Mouse (Mus musculus) mouse embryonic stem cell (cell line): ENCODE measurements around the gene Tab1.

Source experiments
- in situ Hi-C, 2 experiments: fragments of 300-500 bp; cut with MboI; formaldehyde crosslinking; loops; 1 replicate in 1 of 2; 3 replicates in 1 of 2; pipeline ENCODE4 v1.14.3; 2019 to 2020; ENCODE audit warnings: low sequenced_read_pairs in 2 of 2, low pct_unique_long_range_greater_than_20kb in 1 of 2, mixed read lengths in 1 of 2; ENCODE audit not compliant: unreplicated experiment in 1 of 2

The Tab1 gene

GRCm38 (mm10) chr15:80132993-80133586 lies at the start of gene Tab1:
Tab1 (plus strand) TSS chr15:80133127.
- in situ Hi-C loops = no loop called here

GRCm38 (mm10) chr15:80083276-80083731 lies 49.6 kb upstream of the Tab1 start:
- in situ Hi-C loops = no loop called here

GRCm38 (mm10) chr15:80083740-80084139 lies 49.2 kb upstream of the Tab1 start:
- in situ Hi-C loops = no loop called here

- in situ Hi-C loops = no loop called here
Measured at GRCm38 (mm10) chr15:80087406-80088012, 45.4 kb upstream of the Tab1 start.

GRCm38 (mm10) chr15:80088637-80089036 lies 44.3 kb upstream of the Tab1 start:
- in situ Hi-C loops = no loop called here

GRCm38 (mm10) chr15:80090155-80090554 lies 42.8 kb upstream of the Tab1 start:
- in situ Hi-C loops = no loop called here

GRCm38 (mm10) chr15:80090741-80091120 lies 42.2 kb upstream of the Tab1 start:
- in situ Hi-C loops = no loop called here

GRCm38 (mm10) chr15:80091121-80091955 lies 41.6 kb upstream of the Tab1 start, which contains the start of the genes Syngr1 and Rpl3:
Syngr1 (plus strand) TSS chr15:80091334.
Rpl3 (minus strand) TSS chr15:80091868.
- in situ Hi-C loops = no loop called here

GRCm38 (mm10) chr15:80092041-80092441 lies 40.9 kb upstream of the Tab1 start:
- in situ Hi-C loops = no loop called here

GRCm38 (mm10) chr15:80092599-80092998 lies 40.3 kb upstream of the Tab1 start:
- in situ Hi-C loops = no loop called here

- in situ Hi-C loops = no loop called here
Measured at GRCm38 (mm10) chr15:80094201-80094600, 38.7 kb upstream of the Tab1 start.

GRCm38 (mm10) chr15:80095596-80095995 lies 37.3 kb upstream of the Tab1 start:
- in situ Hi-C loops = no loop called here

- in situ Hi-C loops = no loop called here
Measured at GRCm38 (mm10) chr15:80096406-80096805, 36.5 kb upstream of the Tab1 start.

GRCm38 (mm10) chr15:80096946-80097881 lies 35.7 kb upstream of the Tab1 start:
- in situ Hi-C loops = no loop called here

- in situ Hi-C loops = no loop called here
Measured at GRCm38 (mm10) chr15:80097999-80098461, 34.9 kb upstream of the Tab1 start.

GRCm38 (mm10) chr15:80098809-80099208 lies 34.1 kb upstream of the Tab1 start:
- in situ Hi-C loops = no loop called here

- in situ Hi-C loops = no loop called here
Measured at GRCm38 (mm10) chr15:80099477-80099876, 33.5 kb upstream of the Tab1 start.

GRCm38 (mm10) chr15:80100196-80100595 lies 32.7 kb upstream of the Tab1 start:
- in situ Hi-C loops = loop anchor here in 1 of 2 experiments (25.0 kb wide), 1 partner anchor 612 kb away; the partner anchor contains the start of gene Tnrc6b
